Mouse (Mus musculus): ENCODE results near the gene Lcn8. TPM values are rescaled to one million over a fixed set of nuclear protein-coding genes. Genes with fewer than 3 reads are reported as not detected.

Lcn8 gene
- polyA plus RNA-seq, 1 experiment from 2014 or later = not detected

DNA sequence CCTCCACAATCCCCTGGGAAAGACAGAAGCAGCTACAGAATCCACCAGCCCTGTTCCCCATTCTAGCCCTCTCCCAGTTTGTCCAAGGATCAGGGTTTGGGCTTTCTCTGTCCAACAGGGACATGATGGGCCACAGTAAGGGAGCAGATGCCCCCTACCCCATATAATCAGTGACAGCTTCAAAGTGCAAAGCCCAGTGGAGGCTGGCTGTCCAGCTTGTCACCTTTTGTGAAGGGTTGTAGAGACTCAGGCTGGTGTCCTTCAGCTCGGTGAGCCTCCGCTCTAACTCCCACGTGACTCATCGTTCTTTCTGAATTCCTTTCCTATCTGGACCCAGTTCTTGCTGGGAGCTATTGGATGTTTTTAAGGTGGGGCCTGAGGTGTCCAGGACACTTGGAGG, 50.8 kb downstream of the Lcn8 start:
- Histone ChIP-seq H3K27me3 (replicated peaks; ENCODE audit: insufficient read depth, low read length) (no peaks in the 10 kb centered on the region), H3K4me1 (ENCODE audit: insufficient read depth, low read depth, low read length) (no peaks in the 10 kb centered on the region), H3K36me3 (ENCODE audit: insufficient read depth, low read length) (no peaks in the 10 kb centered on the region), H3K9me3 (ENCODE audit: low read length) (no peaks in the 10 kb centered on the region), H3K4me2 (replicated peaks; ENCODE audit: low read depth, low read length) (no peak overlapping the region), H3K27ac (ENCODE audit: low read length) (no peak overlapping the region), H3K4me3 (ENCODE audit: low read depth, low read length) (no peak overlapping the region), H3K9ac (replicated peaks; ENCODE audit: low read depth) (no peak overlapping the region)
- DNase-seq (ENCODE audit: low spot score) (no peak), ATAC-seq (no peak)
- TF ChIP-seq CTCF (IDR thresholded peaks at IDR 0.05) (no peak), EP300 (IDR thresholded peaks at IDR 0.05) (no peak)
- WGBS = 71% methylated on average over 4 of the region's 4 CpGs

Other genes starting within 250 kb of the Lcn8 start
- 0.32 and 0.45 TPM in 2 replicates for gene Fut7, start 229.9 kb upstream of the Lcn8 start, polyA plus RNA-seq (2015; fragmentation: Nextera tagmentation; extraction: Ambion mirVana)
- 2.7 and 4.0 TPM in 2 replicates for gene Abca2, start 224.4 kb upstream of the Lcn8 start, polyA plus RNA-seq (2015; fragmentation: Nextera tagmentation; extraction: Ambion mirVana)
- gene Clic3, start 196.3 kb upstream of the Lcn8 start, polyA plus RNA-seq (2015; fragmentation: Nextera tagmentation; extraction: Ambion mirVana) = 633 and 715 TPM in 2 replicates
- 67.4 and 68.9 TPM in 2 replicates for gene Paxx, start 192.0 kb upstream of the Lcn8 start, polyA plus RNA-seq (2015; fragmentation: Nextera tagmentation; extraction: Ambion mirVana)
- 5.8 and 6.1 TPM in 2 replicates for gene Ptgds, start 183.1 kb upstream of the Lcn8 start, polyA plus RNA-seq (2015; fragmentation: Nextera tagmentation; extraction: Ambion mirVana)
- not detected in 2 replicates for gene Lcn12, start 159.2 kb upstream of the Lcn8 start, polyA plus RNA-seq (2015; fragmentation: Nextera tagmentation; extraction: Ambion mirVana)
- gene Fbxw5, start 152.4 kb upstream of the Lcn8 start, polyA plus RNA-seq (2015; fragmentation: Nextera tagmentation; extraction: Ambion mirVana) = 39.7 and 43.4 TPM in 2 replicates
- 2.6 and 3.2 TPM in 2 replicates for gene C8g, start 151.4 kb upstream of the Lcn8 start, polyA plus RNA-seq (2015; fragmentation: Nextera tagmentation; extraction: Ambion mirVana)
- gene Traf2, start 106.2 kb upstream of the Lcn8 start, polyA plus RNA-seq (2015; fragmentation: Nextera tagmentation; extraction: Ambion mirVana) = 20.7 and 21.0 TPM in 2 replicates
- 297 and 329 TPM in 2 replicates for gene Edf1, start 95.3 kb upstream of the Lcn8 start, polyA plus RNA-seq (2015; fragmentation: Nextera tagmentation; extraction: Ambion mirVana)
- gene Mamdc4, start 78.3 kb upstream of the Lcn8 start, polyA plus RNA-seq (2015; fragmentation: Nextera tagmentation; extraction: Ambion mirVana) = 0.31 and 1.2 TPM in 2 replicates
- 97.7 and 103 TPM in 2 replicates for gene Phpt1, start 77.9 kb upstream of the Lcn8 start, polyA plus RNA-seq (2015; fragmentation: Nextera tagmentation; extraction: Ambion mirVana)
- gene Ajm1, start 71.4 kb upstream of the Lcn8 start, polyA plus RNA-seq (2015; fragmentation: Nextera tagmentation; extraction: Ambion mirVana) = 0.07 TPM in 1 of 2 replicates, not detected in the other
- 34.7 and 41.2 TPM in 2 replicates for gene Rabl6, start 44.6 kb upstream of the Lcn8 start, polyA plus RNA-seq (2015; fragmentation: Nextera tagmentation; extraction: Ambion mirVana)
- gene Ccdc183, start 35.4 kb upstream of the Lcn8 start, polyA plus RNA-seq (2015; fragmentation: Nextera tagmentation; extraction: Ambion mirVana) = 0.38 and 0.44 TPM in 2 replicates
- 26.0 and 29.9 TPM in 2 replicates for gene Tmem141, start 31.1 kb upstream of the Lcn8 start, polyA plus RNA-seq (2015; fragmentation: Nextera tagmentation; extraction: Ambion mirVana)
- 2.5 and 2.8 TPM in 2 replicates for gene Fcna, start 25.1 kb upstream of the Lcn8 start, polyA plus RNA-seq (2015; fragmentation: Nextera tagmentation; extraction: Ambion mirVana)
- gene Lcn5, start 4.8 kb downstream of the Lcn8 start, polyA plus RNA-seq (2015; fragmentation: Nextera tagmentation; extraction: Ambion mirVana) = not detected in 2 replicates
- not detected in 2 replicates for gene Lcn6, start 23.7 kb downstream of the Lcn8 start, polyA plus RNA-seq (2015; fragmentation: Nextera tagmentation; extraction: Ambion mirVana)
- not detected in 2 replicates for gene Lcn10, start 29.6 kb downstream of the Lcn8 start, polyA plus RNA-seq (2015; fragmentation: Nextera tagmentation; extraction: Ambion mirVana)
- not detected in 2 replicates for gene Obp2a, start 46.9 kb downstream of the Lcn8 start, polyA plus RNA-seq (2015; fragmentation: Nextera tagmentation; extraction: Ambion mirVana)
- gene Bmyc, start 53.6 kb downstream of the Lcn8 start, polyA plus RNA-seq (2015; fragmentation: Nextera tagmentation; extraction: Ambion mirVana) = 57.8 and 58.7 TPM in 2 replicates
- gene Obp2b, start 83.9 kb downstream of the Lcn8 start, polyA plus RNA-seq (2015; fragmentation: Nextera tagmentation; extraction: Ambion mirVana) = not detected in 2 replicates
- gene Lcn3, start 112.4 kb downstream of the Lcn8 start, polyA plus RNA-seq (2015; fragmentation: Nextera tagmentation; extraction: Ambion mirVana) = not detected in 2 replicates
- gene Lcn11, start 123.9 kb downstream of the Lcn8 start, polyA plus RNA-seq (2015; fragmentation: Nextera tagmentation; extraction: Ambion mirVana) = not detected in 2 replicates
- gene Gm13539, start 129.1 kb downstream of the Lcn8 start, polyA plus RNA-seq (2015; fragmentation: Nextera tagmentation; extraction: Ambion mirVana) = 0.51 and 0.95 TPM in 2 replicates
- gene Glt6d1, start 162.7 kb downstream of the Lcn8 start, polyA plus RNA-seq (2015; fragmentation: Nextera tagmentation; extraction: Ambion mirVana) = not detected in 2 replicates
- not detected in 2 replicates for gene Lcn9, start 170.0 kb downstream of the Lcn8 start, polyA plus RNA-seq (2015; fragmentation: Nextera tagmentation; extraction: Ambion mirVana)
- not detected in 2 replicates for gene Sohlh1, start 194.1 kb downstream of the Lcn8 start, polyA plus RNA-seq (2015; fragmentation: Nextera tagmentation; extraction: Ambion mirVana)
- gene Kcnt1, start 210.6 kb downstream of the Lcn8 start, polyA plus RNA-seq (2015; fragmentation: Nextera tagmentation; extraction: Ambion mirVana) = 0.17 and 0.21 TPM in 2 replicates

All from lung, postnatal 0 days (tissue).